Mouse (Mus musculus) T-cell, adult 66 days (primary cell): Measurements from ENCODE around the gene Zfp219. TPM values are rescaled to one million over a fixed set of nuclear protein-coding genes. Genes with fewer than 3 reads are reported as not detected.

Experiments
- total RNA-seq, 2 experiments: library from RNA; stranded (reverse); gene quantifications; 3 replicates in 1 of 2; 4 replicates in 1 of 2; pipeline ENCODE4 v1.2.4; 2023

The Zfp219 gene
- 10 to 100 TPM; 11.2 to 21.6 TPM for total RNA-seq

DNA sequence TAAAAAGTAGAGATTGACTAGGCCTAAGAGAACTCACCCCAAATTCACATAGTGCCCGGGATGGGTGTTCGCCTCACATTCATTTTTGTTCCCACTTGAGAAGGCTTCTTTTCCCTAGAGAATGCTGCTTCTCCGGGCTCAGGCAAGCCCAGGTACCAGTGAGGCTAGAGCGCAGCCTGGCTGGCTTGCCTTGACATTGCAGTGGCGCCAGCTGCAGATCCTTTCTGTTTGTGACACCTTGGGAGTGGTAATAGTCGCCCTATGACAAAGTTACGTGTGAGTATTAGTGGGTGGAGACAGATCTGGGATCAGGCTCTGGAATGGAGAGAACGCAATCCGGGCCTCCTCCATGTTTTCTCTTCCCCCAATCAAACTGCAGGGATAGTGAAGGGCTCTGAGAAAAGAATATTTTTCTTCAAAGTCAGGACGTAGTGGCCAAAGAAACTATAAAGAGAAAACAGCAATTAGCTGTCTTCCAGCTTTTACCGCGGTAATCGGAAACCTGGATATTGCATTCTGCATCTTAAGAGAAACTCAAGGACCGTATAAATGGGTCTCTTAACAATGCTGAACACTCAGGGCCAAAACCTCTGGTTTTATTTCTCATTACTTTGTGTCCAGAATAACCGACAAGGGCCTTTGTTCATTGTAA lies at the start of gene Zfp219:
Gene Zfp219 (minus strand): TSS at position 248 of the 652 bp plus-strand sequence.

DNA sequence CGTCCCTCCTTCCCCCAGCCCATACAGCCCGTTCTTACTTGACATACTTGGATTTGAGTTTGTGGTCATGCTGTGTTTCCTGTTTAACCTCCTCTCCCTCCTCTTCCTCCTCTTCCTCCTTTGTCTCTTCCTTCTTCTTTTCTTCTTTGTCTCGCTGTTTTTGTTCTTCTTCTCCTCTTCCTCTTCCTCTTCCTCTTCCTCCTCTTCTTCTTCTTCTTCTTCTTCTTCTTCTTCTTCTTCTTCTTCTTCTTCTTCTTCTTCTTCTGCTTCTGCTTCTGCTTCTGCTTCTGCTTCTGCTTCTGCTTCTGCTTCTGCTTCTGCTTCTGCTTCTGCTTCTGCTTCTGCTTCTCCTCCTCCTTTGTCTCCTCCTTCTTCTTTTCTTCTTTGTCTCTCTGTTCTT lies 21.8 kb upstream of the Zfp219 start, which contains the start of gene Olfr221:
Gene Olfr221 (minus strand): TSS at position 101 of the 400 bp plus-strand sequence.

DNA sequence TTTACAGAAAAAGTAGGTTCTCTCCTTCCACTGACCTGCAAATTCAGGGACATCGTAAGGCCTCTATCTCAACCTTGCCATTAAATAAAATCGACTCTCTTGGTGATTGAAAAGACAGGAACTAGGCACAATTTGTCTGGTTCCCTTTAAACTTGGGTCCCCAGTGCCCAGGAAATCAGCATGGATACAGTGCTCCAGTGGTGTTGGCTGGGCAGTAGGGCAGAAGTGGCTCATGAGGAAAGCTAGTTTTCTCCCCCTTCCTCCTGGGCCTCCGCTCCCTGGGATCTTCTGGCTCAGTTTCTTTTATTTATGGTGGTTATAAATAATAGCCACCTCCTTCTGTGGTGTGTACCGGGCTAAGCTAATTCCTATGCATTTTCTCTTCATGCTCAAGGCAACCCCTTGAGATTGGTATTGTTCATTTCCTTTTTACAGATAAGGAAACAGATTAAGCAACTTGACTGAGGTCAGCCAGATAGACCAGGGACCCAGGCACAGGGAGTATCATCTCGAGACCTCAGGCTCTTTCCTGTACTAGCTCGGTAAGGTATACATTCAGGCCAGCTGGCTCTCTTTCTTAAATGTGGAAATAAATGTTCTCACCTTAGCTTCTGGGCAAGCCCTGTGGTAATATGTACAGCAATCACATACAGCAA lies 5.0 kb downstream of the Zfp219 start, which contains the start of gene Tmem253:
Gene Tmem253 (plus strand): TSS at position 214 of the 656 bp plus-strand sequence.

DNA sequence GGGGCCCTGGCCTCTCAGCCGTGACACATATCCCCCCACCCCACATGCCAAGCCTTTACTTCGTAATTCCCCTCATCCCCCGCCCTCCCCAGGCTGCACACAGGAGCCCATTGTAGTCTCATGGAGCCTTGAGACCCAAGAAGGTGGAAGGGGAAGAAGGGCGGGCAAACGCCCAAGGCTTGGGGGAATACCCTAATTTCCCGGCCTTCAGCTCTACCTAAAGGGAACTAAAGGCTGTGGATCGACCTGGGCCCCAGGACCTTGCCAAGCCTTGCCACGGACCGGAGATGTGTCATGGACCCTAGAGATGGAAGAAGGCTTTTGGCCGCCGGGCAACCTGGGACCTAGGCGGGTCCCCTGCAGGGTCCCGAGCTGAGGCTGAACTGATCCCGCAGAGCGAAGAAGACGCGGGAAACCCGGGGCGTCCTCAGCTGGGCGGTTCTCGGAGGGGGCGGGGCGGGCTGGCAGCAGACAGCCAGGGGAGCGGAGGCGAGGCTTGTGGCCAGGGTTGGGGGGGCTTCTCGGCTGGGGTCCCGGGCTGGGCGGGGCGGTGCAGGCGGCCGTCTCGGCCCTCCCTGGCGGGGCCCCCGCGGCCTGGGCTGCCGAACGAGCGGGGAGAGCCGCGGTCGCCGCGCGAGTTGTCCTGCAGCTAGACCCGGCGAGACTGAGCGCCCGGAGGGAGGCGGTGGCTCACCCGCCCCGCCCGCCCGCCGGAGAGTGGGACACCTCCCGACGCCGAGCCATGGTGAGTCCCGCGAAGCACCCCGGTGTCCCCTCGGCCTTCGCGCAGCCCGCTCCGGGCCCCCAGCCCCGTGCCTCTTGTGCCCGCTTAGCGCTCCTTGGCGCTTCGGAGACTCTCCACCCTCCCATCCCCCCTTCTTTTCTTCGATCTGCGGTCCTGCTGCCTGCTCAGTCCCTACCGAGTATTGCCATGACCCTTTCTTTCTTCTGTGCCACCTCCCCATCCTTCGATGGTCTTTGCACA lies 36.0 kb downstream of the Zfp219 start, which contains the start of gene Arhgef40:
Gene Arhgef40 (plus strand): TSS at position 473 of the 985 bp plus-strand sequence.

Other genes with a start within 250 kb of the Zfp219 start
- gene Ang4, start 247.1 kb downstream of the Zfp219 start, total RNA-seq: not detected
- gene AY358078, start 220.7 kb downstream of the Zfp219 start, total RNA-seq: not detected
- gene Ear6, start 167.0 kb downstream of the Zfp219 start, total RNA-seq: not detected
- gene Mettl17, start 135.9 kb downstream of the Zfp219 start, total RNA-seq: 10 to 100 TPM; 69.2 to 82.2 TPM
- gene Slc39a2, start 127.8 kb downstream of the Zfp219 start, total RNA-seq: 1 to 10 TPM; 1.5 to 1.7 TPM
- 10 to 100 TPM; 17.9 to 18.4 TPM for gene Ndrg2, start 106.6 kb downstream of the Zfp219 start, total RNA-seq
- gene Tppp2, start 102.3 kb downstream of the Zfp219 start, total RNA-seq: not detected
- gene Rnase13, start 98.0 kb downstream of the Zfp219 start, total RNA-seq: not detected
- 1 to 10 TPM; 3.2 to 3.6 TPM for gene Arhgef40, start 36.0 kb downstream of the Zfp219 start, total RNA-seq
- not detected for gene Tmem253, start 5.1 kb downstream of the Zfp219 start, total RNA-seq
- not detected for gene Olfr221, start 21.7 kb upstream of the Zfp219 start, total RNA-seq
- gene Hnrnpc, start 83.3 kb upstream of the Zfp219 start, total RNA-seq: 100 to 1,000 TPM; 421 to 459 TPM
- 10 to 100 TPM; 16.6 to 17.7 TPM for gene Rpgrip1, start 90.0 kb upstream of the Zfp219 start, total RNA-seq
- gene Supt16, start 176.7 kb upstream of the Zfp219 start, total RNA-seq: 10 to 100 TPM; 71.1 to 71.8 TPM
- gene Chd8, start 237.0 kb upstream of the Zfp219 start, total RNA-seq: 100 to 1,000 TPM; 237 to 253 TPM